Mouse (Mus musculus) spleen, postnatal 14 days (tissue): ENCODE measurements around the gene Igf1r.

Experiments used
- DNase-seq, 2 experiments: peaks; one replicate each; pipeline ENCODE4 v3.0.0; 2021 to 2022; ENCODE audit warnings: low spot score in 2 of 2

Igf1r gene

DNA sequence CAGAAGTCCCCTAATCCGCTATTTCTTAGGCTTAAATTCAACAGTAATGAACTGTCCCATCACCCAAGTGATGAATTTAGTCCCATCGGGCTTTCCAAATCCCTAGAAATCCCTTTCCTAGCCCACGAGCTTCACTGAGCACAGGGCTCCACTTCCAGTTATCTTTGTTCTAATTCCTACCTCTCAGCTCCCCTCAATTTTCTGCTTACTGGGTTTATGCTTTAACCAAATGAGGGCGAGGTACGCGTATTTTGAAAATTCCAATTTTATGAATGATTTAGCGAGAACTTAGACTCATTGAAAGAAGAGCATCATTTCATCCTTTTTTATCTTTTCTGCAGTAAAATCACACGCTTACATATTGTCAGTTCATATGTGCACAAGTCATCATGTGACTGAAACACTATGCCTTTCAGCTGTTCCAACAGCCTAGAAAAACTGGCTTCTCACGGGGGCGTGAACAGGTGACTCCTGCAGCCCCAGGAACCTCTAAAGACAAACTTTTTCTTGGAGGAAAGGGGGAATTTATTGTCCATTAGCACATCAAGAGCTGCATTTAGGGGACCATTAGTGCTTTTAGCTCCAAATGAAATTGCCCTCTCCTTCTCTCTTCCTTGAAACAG, 100.5 kb downstream of the Igf1r start:
- no peak for DNase-seq

DNA sequence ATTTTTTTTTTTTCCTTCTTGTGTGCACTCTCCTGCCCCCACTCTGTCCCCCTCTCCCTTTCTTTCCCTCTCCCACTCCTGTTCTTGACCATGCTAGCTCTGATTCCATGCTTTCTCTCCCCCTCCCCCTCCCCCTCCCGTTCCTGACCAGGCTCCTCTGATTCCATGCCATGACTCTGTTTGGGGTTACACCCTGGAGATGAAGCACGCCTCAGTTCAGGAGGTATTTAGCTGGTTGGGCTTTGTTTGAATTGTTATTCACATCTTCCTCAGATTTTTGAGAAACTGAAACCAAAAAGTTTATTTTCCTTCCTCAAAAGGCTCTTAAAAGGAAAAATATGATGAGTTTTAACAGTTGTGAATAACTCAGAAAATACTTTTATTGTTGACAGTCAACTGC, 101.9 kb downstream of the Igf1r start:
- DNase-seq, result no peak

DNA sequence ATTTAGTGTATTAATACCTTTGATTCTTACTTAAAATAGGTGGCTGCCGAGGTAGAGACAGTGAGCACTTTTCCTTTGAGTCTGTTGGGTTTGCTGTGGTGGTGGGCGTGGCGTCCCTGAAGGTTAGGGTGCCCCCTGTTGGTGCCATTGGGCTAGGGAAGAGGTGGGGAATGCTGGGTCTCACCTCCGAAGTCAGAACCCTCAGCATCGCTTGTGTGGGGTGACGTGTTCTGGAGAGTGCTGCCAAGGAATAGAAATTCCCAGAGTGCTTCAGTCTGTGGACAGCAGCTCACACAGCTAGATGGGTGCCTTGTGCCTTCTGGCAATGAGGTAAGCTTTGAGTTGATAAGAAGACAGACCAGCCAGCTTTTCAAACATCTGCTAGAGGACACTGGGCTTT, 102.3 kb downstream of the Igf1r start:
- DNase-seq, result no peak

DNA sequence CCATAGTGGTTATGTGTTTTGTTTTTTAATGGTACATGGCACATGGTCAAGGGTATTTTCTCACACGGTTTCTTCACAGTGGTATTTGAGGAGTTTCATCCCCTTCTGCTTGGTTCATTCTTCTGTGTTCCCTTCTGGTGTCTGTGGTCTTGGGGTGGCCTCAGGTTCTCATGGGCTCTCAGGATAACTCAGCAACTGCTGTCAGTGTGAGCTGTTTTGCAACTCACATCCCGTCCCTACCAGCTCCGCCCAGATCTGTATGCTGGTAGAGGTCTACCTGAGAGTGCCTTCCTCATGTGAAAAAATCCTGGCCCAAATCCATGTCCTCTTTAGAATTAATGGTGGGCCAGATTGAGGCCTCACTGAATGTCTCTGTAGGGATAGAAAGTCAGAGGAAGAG, 104.4 kb downstream of the Igf1r start:
- no peak for DNase-seq

DNA sequence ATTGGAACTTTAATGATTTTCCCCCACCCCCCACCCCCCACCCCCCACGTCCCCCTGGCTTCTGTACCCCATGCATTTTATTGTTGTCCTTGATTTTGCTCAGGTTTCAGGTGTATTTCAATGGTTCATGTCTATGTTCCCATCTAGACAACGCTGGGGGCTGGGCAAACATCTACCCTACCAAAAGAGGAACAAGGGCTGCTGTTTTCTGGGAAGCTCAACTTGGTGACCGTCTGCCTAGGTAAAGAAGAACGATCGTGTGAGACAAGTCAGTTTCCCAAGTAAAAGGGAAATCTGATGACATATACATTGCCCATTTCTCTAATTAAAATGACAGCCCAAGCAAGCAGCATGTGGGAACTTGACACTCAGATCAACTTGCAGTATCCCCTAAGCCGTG, 107.1 kb downstream of the Igf1r start:
- no peak for DNase-seq

DNA sequence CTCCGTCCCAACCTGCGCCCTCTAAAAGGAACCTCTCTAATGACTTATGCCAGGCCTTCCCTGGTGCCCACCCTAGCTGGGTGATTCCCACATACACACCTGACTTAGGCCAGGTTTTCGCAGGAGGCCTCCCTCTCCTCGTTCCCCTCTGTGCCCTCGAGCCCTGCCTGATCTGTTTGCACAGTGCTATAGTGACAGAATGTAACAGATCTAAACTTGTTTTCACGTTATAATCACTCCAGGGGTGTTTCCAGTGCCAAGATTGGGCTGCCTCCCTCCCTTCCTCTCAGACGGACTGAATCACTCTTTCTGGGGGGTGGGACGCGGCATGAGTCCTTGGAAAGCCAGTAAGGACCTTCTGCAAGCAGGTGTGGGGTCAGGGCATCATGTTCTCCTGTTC, 108.8 kb downstream of the Igf1r start:
- no peak for DNase-seq

DNA sequence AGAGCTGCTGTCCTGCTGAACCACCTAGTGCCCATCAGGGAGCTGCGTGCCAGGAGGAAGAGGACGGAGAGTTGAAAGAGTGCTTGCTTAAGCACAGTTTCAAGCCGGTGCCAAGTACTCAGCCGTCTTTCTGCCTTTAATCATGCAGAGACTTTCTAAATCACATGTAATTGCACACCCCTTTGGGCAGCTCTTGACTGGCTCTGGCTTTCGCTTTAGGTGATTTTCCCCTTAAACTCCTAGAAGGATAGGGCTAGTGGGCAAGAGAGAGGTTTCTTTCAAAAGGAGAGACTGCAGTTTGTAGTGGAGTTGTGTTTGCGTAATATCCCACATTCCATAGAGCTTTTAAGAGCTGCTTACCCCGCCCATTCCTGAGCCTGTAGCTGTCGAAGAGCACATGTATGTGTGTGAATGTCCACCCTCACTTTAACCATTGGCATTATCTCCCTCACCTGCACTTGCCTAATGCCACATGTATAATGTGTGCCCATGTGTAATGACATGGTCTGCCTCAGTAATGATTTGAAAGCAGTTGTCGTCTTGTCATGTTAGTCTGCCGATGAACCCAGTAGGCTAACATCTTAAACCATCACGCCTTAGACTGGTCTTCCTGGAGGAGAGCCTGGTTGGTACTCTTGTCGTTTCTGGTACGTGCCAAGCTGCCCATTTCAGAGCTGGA, 109.7 kb downstream of the Igf1r start:
- no peak for DNase-seq

DNA sequence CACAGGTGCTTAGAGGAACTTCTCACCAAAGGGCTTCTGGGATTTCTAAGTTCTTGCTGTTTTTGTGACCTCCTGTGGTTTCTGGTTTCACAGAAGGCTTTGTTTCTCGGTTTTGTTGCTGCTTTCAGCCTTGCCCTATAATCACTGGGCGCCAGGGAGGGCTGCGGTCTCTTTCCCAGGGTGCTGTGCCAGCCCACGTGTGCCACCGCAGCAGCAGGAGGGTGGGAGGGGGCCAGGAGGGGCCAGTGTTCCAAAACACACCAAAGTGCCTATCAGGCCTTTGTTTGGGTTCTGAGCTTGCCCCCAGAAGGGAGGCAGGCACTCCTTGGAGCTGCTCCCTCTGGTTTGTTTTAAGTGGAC, 110.2 kb downstream of the Igf1r start:
- no peak for DNase-seq

DNA sequence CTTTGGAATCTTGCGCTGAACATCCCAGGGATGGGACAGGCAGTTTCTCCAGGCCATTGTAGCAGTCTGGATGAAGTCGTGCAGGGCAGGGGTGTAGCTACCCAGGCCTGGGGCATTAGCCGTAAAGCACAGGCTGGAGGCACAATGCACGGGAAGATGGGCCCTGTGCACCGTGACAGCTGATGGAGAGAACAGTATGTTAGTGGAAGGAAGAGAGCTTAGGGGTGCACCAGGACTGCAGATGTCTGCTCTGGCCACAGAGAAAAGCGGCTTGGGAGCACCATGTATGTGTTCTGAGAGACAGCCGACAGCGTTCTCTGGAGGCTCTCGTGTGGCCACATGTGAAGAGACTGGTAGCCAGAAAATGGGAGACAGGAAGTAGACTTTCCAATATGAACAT, 111.1 kb downstream of the Igf1r start:
- no peak for DNase-seq

DNA sequence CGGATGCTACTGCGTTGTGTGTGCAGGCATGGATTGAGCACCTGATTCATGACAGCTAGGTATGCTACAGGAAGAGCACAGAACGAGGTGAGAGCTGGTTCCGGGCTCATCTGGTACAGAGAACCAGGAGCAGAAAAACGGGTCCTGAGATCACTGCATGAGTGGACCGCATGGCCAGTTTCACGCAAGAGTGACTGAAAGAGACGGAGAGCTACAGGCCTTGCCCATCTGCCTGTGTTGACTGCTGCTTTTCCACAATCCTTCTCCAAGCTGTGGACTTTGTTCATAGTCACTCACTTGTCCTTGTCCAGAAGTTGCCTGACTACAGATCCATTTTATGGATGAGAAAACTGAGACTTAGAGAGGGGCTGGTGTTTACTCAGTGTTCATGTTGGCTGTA, 111.5 kb downstream of the Igf1r start:
- no peak for DNase-seq

DNA sequence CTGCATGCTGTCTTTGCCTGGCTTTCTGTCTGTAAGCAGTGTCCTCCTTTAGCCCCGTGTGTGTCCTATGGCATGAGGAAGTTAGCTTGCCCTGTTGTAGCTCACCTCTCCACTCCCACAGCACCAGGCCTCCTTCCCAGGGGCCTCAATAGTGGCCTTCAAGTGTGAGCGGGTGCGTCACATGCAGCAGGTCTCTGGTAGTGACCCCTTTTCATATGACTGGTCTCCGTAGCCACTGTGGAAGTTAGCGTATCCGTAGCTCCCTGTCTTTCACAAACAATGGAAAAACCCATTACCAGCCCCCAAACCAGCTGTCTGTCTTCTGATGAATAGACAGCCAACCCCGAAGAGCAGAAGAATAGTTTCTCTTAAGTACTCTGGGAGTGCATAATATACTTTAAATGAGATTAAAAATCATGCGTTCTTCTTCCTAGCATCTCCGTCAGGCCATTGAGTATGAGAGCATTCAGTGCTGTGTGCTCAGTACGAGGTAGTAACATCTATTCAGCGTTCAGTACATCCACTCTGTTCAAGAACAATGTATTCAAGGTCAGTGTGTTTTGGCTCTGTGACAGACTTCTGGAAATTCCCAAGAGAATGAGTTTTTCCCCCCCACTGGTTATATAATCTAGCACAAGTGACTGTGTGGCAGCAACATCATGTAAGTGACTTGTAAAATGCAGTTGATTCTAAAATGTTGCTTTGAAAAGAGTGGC, 112.2 kb downstream of the Igf1r start:
- no peak for DNase-seq

DNA sequence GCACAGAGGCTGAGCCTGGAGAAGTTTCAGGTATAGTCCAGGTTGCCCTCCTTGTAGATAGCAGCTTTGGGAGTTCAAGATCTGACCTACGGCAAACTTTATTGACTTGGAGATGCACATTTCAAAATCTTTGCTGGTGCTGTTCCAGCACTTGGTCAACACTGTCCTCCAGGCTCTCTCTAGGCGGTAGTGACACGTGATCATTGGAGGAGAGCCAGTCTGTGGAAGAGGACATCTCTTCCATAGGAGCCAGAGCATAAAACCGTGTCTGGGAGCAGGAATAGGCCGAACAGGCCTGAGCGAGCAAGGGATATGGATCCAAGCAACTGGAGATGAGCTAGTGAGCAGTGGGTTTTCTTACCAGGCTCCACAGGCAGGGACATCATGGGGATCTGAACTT, 113.3 kb downstream of the Igf1r start:
- no peak for DNase-seq

DNA sequence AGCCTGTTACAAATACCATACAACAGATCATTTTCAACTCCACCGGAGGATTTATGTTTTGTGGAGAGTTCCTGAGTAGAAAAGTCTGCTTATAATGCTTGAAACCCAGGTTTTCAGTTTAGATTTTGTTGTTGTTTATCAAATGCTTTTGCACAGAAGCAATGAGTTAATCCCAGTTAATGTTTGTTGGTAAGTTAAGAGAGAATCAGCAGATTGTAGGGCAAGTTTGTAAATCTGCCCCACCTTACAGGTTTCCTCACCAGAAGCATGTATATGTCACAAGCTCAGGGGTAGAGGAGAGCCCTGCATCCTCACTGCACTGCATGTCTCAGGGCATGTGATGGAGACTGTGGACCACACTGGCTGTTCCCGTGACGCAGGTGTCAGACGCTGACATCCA, 114.7 kb downstream of the Igf1r start:
- no peak for DNase-seq

DNA sequence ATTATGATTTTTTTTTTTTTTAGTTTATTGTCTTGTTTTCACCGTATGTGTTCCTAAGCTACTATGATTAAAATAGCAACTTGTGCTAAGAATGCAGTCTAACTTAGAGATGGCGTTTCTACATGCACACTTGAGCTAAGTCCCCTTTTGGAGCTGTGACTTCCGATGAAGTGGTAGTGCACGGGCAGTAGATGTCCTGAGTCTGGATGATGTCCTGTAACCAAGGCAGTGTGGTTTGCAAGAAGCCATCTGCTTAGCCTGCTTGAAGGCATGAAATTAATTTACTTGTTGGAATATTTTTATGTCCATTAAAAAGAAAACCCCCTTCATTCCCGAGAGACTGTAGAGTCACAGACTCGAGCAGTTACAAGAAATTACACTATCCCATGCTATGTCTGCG, 116.7 kb downstream of the Igf1r start:
- no peak for DNase-seq

DNA sequence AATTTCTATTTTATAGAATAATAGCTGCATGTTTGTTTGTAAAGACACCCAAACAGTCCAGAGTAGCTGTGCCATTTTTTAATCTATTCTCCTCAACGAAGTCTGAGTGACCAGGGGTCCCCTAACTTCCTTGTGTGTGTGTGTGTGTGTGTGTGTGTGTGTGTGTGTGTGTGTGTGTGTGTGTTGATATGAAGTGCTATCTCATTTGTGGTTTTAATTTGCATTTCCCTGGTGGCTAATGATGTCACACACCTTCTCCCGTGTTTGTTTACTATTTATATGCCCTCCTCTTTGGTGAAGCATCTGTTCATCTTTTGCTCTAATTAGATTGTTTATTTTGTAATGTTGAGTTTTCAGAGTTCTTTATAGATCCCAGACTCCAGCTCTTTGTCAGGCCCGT, 117.4 kb downstream of the Igf1r start:
- DNase-seq, result no peak

DNA sequence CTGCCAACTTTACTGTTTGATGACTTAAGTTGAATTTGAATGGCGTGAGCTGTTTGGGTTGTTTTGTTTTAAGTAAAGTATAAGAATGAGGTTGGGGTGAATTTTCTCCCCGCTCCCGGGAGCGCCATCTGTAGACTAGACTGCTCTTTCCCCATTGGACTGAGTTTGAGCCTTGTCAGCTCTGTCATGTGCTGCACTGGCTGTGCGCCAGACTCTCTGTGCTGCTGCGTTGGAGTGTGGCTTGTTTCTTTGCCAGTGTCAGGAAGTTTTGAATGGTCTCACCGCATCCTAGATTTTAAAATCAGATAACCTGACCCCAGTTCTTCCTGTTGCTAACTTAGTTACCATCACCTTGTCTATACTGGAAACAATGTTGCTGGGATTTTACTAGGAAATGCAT, 118.0 kb downstream of the Igf1r start:
- DNase-seq, result peak in 1 of 2 experiments; percentile 8

DNA sequence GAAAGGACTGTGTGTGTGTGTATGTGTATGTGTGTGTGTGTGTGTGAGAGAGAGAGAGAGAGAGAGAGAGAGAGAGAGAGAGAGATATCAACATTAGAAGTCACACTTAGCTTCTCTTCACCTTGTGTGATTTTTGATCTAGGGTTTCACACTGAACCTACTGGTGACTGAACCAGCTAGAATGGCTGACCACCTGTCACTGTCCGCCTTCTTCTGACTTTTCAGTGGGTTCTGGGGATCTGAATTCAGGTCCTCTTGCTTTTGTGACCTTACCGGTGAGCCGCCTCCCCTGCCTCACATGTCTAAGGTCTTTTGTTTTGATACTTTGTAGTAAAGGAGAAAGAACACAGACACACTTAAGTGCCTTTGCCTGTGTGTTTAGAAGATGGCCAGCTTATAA, 118.4 kb downstream of the Igf1r start:
- no peak for DNase-seq

DNA sequence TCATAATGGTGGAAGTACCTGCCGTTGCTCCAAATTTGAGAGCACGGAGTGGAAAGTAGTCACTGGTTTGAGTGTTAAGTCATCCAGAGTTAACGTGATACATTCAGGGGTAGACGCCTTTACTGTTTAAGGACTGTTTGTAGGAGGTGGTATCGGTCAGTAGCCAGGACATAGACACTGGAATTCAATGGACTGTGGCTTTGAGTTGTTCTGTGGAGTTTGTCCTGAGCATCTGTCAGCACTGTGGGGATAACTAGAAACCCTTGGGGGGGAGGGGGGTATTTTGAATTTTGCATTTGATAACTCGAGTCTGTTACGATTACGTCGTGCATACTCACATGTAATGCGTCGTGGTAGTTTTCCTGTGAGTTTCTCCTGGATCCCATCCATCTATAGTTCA, 119.1 kb downstream of the Igf1r start:
- no peak for DNase-seq

DNA sequence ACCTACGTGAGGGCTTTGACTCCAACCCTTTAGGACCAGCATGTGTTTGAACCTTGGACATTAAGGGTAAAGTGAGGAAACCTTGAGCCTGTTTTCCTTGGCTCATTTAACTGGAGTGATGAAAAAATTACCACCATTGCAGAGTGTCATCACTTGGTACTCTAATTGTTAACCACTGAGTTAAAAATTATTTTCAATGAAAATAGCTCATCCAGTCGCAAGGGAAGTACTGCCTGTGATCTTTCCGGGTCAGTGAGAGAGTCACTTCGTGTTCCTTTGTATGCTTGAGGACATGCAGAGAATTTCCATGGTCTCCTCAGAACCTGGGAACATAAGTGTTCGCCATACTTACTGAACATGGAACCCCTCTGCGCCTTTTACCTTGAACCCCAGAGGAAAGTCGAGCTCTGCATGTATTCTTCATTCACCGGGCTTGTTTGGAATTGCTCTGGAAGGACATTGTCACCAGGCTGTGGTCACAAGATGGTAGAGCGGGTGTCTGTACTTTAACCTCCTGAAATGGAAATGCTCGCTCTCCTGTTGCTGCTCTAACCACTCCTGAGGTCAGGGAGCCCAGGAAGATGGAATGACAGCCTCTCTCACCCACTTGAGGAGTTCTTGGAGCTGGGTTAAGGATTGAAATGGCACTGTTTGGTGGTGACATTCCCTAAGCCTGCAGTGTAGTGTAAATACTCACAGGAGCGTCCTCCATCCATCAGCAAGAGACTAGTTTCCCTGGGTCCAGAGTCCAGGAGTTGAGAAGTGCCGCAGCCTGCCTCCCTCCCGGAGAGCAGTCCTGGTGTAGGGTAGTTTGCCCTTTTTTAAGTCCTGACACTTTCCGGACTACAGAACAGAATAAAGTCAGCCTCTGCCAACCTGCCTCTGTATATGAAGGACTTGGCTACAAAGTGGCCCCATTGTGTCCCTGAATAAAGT, 120.2 kb downstream of the Igf1r start:
- DNase-seq, result no peak

DNA sequence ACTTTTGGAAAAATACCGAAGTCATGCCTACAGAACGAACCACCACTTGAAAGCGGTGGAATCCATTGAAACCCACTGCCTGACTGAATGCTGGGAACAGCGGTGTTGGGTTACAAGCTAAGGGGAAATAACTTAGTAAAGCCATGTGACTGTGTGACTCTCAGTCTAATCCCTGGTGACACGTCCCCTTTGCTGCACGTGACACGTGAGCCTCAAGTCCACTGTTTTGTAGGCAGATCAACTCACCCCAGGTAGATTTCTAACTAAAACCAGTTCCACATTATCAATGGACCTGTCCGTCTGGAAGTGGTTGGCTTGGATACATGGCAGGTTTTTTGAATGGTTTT, 120.8 kb downstream of the Igf1r start:
- DNase-seq, result no peak

DNA sequence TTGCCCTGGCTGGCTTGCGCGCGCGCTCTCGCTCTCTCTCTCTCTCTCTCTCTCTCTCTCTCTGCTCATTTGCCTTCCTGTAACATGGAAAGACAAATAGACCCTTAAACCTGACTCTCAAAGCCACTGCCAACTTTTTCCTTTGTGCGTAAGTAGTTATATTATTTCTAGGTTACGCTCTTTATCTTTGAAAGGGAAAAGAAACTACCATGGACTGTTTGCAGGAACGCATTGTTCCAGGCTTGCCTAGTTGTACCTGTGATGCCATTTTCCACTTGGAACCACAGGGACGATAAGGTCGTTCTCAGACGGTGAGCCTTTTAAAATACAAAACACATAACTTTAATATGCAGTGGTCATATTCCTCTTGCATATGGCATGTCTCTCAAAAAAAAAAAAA, 122.1 kb downstream of the Igf1r start:
- DNase-seq, result no peak

DNA sequence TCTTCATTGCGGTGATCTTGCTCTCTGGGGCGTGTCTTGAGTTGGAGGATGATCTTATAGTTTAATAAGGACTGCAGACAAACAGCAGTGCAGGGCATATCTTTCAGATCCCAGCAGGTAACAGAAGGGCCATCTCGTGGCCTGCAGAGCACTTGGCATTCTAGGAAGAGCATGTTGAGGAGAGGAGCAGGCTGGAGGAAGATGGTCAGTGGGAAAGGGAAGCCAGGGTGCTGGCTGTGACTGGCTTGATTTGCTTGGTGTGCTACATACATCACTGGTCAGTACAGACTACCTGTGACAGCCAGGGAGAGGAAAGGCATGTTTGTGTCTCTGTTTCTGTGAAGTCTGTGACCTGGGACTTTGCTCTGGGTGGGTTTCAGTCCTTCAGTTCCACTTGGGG, 122.8 kb downstream of the Igf1r start:
- DNase-seq, result no peak
